Mouse (Mus musculus) adrenal gland, adult (tissue): ENCODE results near the gene Lipe.

Source experiments
- DNase-seq, 2 experiments: peaks; one replicate each; pipeline ENCODE4 v3.0.0; 2022 to 2023; ENCODE audit warnings: low spot score in 1 of 2; ENCODE audit not compliant: inconsistent age in 2 of 2

The Lipe gene

GRCm38 (mm10) chr7:25388916-25389315, 9.6 kb downstream of the Lipe start:
- DNase-seq = peak in 1 of 2 experiments; percentile 60

DNA sequence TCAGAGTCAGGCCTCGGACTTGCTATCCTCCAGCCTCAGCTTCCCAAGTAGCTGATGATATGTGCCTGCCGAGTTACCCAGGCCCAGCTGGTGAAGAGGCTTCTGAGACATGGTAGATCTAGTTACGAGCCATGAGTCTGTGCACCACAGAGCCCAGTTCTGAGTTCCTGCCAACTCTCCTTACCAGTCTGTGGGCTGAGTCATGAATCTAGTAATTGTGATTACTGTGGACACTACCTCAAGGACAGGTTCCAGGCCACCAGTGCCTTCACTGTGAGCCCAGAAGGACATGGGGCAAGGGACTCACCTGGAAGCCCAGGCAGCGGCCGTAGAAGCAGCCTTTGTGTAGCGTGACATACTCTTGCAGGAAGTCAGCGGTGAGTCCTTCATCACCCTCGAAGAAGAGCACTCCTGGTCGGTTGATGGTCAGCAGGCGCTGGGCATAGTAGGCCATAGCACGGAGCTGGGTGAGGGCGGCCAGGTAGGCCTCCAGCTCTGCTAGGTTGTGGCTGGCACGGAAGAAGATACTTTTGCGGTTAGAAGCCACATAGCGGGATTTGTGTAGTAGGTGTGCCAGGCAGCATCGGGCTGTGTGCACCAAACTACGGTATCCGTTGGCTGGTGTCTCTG, 10.6 kb downstream of the Lipe start:
- DNase-seq = peak; percentile 78 to 91

DNA sequence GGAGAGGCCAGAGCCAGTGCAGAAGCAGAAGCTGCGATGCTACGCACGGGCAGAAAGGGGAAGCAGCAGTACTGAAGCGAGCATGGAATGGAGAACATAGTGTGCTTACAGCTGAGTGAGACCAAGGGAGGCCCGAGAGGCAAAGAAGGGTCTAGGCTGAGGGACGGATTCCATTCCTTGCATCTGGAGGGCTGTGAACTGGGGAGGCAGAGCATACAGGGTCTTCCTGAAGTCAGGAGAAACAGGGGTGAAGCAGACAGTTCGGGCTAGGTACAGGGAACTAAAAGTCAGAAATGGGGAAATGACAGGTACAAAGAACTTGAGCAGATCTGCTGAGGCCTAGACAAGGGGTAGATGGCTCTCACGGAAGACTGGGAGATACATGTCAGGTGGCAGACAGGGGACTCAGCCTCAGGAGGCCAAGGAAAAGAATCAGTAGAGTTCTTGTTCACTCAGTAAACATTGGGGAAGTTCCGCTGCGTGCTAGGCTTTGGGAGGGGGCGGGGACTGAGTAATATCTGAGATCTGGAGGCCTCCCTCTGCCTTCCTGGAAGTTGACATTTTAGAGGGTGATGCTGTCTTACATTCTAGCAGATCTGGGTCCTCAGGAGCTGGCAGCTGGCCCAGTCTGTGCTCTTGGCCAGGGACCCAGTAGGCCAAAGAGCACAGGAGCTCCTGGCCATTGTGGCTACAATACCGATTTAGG, 12.5 kb downstream of the Lipe start:
- peak; percentile 93 to 97 for DNase-seq

DNA sequence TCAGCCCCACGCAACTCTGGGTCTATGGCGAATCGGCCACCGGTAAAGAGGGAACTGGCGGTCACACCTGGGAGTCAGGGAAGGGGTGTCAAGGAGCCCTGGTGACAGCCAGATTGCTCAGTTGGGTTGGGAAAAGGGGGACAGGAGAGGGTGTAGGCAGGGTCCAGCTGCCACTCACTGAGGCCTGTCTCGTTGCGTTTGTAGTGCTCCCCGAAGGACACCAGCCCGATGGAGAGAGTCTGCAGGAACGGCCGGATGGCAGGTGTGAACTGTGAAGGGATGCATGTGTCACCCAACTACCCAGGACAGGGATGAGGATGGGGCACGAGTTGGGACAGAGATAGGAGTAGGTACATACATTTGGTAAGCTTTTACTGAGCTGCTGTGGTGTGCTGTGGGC, 13.3 kb downstream of the Lipe start:
- peak in 1 of 2 experiments; percentile 56 for DNase-seq

DNA sequence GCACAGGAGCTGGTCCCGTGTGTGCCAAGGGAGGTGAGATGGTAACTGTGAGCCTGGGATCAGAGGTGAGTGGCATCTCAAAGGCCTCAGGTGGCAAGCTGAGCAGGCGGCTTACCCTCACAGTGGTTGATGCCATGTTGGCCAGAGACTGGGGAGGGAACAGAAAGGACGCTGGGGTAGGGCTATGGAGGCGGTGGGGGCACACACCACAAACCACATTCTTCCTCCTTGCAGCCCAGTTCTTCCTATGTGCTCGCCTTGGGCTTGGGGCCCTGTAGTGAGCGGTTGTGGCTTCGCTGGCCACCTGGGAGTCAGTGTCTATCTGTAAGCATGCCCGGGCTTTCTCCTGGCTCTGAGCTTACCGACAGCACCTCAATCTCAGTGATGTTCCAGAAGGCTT, 13.7 kb downstream of the Lipe start:
- DNase-seq = peak in 1 of 2 experiments; percentile 67

DNA sequence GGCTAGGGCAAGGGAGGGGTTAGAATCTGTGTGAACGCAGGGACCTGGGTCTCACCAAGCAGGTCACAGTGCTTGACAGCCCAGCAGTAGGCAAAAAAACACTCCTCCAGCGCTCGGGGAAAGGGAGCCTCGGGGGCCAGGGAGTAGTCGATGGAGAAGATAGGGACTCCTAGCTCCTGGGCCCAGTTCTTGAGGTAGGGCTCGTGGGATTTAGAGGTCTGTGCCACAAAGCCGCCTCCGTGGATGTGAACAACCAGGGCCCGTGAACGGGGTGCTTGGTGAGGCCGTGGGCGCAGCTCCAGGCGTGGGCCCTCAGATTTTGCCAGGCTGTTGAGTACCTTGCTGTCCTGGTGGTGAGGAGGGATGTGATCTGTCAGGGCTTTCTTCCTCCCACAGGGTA, 14.2 kb downstream of the Lipe start:
- DNase-seq = no peak

DNA sequence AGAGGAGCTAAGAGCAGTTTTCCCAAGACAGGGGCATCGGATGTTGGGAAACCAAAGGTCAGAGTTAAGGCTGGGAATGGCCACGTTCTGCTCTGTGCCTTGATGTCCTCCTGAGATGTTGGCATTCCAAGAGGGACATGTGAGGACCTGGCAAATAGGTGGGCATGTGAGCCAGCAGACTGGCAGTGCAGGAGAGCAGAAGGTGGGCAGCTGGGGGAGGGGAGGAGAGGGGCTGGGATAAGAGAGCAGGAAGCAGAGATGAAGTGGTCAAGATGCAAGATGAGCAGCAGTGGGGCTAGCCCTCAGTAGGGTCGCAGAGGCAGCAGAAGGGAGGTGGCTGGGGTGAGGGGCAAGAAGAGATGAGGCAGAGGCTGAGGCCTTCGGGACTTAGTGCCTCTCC, 14.6 kb downstream of the Lipe start:
- DNase-seq = no peak

GRCm38 (mm10) chr7:25383385-25383784, 15.1 kb downstream of the Lipe start:
- no peak for DNase-seq

GRCm38 (mm10) chr7:25382541-25382940, 16.0 kb downstream of the Lipe start:
- DNase-seq = no peak

DNA sequence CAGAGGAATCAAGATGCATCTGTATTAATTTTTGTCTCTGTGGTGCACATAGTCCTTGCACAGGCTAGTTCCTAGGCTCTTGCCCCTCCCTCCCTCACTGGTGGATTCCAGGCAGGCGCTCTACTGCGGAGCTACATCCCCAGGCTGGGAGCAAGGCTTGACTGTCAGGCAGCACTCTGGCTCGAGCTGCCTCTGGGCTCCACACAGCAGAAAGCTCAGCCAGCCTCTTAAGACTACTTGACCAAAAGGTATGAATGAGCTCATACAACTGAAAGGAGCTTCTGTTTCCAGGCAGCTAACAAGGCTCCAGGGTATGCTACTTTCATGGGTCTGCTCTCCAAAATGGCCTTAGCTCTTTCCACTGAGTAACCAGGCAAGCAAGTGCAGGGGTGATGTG, 17.2 kb downstream of the Lipe start:
- DNase-seq = peak in 1 of 2 experiments; percentile 65

DNA sequence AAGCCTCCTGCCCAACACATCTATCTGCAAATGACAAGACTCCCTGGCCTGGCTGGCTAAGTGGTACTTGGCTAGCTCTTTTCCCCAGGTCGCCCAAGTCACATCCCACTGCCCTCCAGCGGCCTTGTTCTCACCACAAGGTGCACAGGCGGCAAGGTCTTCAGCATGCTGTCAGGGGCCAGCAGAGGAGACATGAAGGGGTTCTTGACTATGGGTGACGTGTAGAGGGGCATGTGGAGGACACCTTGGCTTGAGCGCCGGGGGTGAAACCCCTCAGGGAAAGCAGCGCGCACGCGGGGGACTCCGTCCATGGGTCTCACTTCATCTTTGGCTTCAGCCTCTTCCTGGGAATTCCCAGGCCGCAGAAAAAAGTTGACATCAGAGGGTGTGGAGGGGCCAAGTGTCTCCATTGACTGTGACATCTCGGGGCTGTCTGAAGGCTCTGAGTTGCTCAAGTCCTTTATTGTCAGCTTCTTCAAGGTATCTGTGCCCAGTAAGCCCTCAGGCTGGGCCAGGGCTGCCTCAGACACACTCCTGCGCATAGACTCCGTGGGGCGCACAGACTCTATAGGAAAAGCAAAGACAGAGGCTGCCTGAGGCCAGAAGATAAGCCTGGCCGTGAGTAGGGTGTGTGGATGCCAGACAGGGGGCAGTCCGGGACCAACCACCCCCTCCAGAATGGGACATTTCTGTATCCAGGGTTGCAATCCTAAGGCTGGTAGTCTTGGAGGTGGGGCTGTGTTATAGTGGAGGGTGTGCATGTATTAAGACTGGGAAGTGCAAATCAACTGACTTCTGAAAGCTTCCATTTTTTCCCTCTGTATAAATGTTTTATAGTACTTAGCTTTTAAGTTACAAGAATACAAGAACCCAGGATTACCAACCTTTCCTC, 17.9 kb downstream of the Lipe start:
- peak in 1 of 2 experiments; percentile 70 for DNase-seq

- peak; percentile 63 to 85 for DNase-seq
Observed at GRCm38 (mm10) chr7:25379551-25380351, 18.8 kb downstream of the Lipe start.

GRCm38 (mm10) chr7:25378181-25379100, 20.1 kb downstream of the Lipe start:
- peak in 1 of 2 experiments; percentile 76 for DNase-seq

DNA sequence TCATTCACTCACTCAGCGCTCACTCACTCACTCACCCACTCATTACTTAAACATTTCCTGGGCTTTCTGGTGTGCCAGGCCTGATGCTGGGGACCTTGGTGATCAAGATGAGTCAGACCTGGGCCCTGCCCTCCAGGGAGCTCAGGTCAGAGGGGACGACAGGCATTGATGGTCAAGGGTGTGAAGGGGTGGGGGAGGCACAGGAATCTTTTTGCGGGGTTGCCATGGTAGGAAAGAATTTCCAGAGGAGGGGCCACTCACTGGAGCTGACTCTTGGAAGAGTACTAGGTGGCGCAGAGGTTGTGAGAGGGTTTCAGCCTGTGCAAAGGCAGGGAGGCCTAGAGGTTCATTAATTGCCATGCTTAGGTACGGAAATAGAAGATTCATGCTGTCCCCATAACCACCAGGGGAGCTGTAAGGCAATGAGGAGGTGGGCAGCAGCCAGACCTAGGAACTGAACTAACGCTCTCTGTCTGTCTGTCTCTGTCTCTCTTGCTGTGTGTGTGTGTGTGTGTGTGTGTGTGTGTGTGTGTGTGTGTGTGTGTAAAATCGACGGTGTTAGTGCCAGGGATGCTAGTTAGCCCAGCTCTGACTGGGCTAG, 21.3 kb downstream of the Lipe start:
- peak; percentile 81 to 92 for DNase-seq

- DNase-seq = peak; percentile 94 to 99
Observed at GRCm38 (mm10) chr7:25376556-25376955, 22.0 kb downstream of the Lipe start.

DNA sequence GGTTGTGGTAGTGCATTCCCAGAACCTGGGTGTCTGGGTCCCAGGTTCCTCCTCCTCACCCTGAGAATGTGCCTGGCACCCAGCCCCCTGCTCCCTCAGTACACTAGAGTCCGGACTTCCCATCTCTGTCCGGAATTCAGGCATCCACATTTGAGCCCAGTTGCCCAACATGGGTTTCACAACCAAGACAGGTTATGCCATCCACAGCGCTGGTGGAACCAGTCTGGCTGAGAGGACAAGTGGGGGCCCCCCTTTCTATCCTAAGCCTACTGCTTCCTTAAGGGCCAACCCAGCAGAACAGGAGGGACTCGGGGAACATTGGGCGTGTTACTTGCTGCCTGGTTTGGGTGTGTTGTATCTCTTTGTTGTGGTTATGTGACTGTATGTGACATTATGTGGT, 26.1 kb downstream of the Lipe start:
- peak in 1 of 2 experiments; percentile 55 for DNase-seq

- no peak for DNase-seq
Observed at GRCm38 (mm10) chr7:25369058-25369749, 29.3 kb downstream of the Lipe start, which contains the start of gene Cnfn. Gene Cnfn (minus strand): TSS chr7:25369724.

DNA sequence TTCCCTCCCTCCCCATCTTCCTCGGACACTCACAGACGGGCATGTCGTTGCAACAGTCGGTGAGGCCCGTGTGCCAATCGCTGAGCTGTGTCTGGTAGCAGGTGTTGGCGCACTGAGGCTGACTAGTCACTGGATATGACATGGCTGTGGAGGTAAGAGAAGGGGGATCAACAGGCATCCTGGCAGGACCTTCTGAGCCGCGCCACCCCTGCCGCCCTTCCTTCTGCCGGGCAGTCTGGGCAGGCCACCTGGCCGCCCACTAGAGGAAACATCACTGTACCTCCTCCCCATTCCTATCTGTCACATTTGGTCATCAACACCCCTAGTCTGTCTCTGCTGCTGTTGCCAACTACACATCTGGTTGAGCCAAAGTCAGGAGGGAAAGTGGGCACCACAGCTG, 30.2 kb downstream of the Lipe start:
- no peak for DNase-seq
